Mouse (Mus musculus): Measurements from ENCODE around the gene Jade1. TPM values are rescaled to one million over a fixed set of nuclear protein-coding genes. Genes with fewer than 3 reads are reported as not detected.

The Jade1 gene
- total RNA-seq, 2 experiments from 2014 or later, result 17.5 to 24.2 TPM

DNA sequence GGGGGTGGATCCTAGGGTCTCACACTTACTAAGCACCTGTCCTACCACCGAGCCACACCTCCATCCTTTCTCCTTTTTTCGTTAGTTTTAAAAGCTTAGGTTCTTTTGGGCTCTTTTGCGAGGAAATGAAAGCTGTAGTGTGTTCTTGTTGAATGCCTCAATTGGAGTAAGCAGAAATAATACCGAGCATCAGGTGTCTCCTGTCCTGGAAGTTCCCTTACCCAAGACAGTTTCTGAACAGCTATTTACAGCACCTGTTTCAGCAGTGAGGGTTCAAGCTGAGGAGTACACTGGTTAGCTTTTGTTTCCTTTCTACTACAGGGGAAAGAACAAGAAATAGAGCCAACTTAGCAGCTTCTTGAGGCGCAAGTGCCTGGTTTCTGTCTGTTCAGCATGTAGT is 14.4 kb downstream of the Jade1 start:
- peak overlapping the region; percentile 44 for H3K27ac ChIP-seq
- intact Hi-C loops (cut with DNase I), result loop anchor here (10.0 kb wide), 1 partner anchor 385 kb away; no protein-coding TSS in a partner anchor
- TF ChIP-seq CTCF (IDR thresholded peaks at IDR 0.05), result no peak
- no peak for DNase-seq
- H3K4me3 ChIP-seq, result no peak overlapping the region; the same call in 1 of the 2 replicates

DNA sequence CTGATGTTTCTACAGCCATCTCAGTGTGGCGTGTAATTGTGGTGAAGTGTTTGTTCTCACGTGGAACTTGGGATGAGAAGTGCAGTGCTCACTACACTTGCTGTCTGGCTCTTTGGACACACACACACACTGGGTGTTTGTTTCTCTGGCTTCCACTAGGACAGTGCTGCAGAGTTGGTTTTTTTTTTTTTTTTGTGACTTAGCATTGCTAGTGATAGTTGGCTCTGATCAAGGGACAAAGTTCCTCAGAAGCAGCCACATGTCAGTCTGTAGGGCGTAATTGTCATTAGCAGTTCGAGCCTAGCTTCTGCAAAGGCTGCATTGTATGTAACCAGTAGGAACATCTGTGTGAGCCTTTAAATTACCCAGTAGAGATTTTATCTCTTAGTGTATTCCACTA is 16.6 kb downstream of the Jade1 start:
- H3K27ac ChIP-seq, result no peak overlapping the region
- no peak for TF ChIP-seq CTCF (IDR thresholded peaks at IDR 0.05)
- DNase-seq, result no peak
- intact Hi-C loops (cut with DNase I), result no loop called here
- no peak overlapping the region for H3K4me3 ChIP-seq

DNA sequence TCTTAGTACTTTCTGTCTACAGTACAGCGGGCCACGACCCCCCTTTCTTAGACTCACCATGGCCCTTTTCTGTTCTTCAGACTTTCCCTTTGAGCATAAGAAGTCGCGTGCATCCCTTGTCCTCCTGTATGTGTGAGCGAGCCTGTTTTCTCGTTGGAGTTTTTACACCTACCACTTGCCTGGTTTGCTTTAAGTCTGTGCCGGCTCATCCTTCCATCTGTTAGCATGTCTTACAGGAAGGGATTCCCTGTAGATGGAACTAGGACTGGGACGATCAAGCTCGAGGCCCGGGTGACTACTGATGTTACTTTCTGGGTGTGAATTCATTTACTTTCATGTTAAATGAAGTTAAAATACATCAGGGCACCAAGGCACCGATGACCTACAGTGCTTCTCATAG is 17.4 kb downstream of the Jade1 start:
- intact Hi-C loops (cut with DNase I), result no loop called here
- Histone ChIP-seq H3K4me3 (no peak overlapping the region), H3K27ac (no peak overlapping the region)
- TF ChIP-seq CTCF (IDR thresholded peaks at IDR 0.05), result no peak
- DNase-seq, result no peak

DNA sequence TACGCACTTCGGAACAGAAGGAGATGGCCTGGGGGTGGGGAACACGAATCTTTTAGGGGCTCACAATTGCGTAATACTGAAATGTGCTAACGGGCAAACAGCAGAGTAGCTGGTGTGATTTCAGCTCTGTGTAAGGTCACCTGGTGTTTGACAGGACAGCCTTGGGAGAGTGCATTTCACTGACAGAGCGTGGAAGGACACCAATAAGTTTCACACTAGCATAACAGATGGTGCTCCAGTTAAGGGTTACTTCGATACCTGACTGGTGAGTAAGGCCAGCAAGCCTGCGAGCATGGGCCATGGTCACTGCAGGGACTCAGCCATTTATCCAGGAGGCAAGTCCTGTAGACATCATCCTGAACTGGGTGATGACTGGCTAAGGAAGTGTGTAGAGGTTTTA is 18.7 kb downstream of the Jade1 start:
- TF ChIP-seq CTCF (IDR thresholded peaks at IDR 0.05), result no peak
- peak overlapping the region; percentile 52 for H3K4me3 ChIP-seq
- peak overlapping the region; percentile 86 for H3K27ac ChIP-seq
- DNase-seq, result no peak
- intact Hi-C loops (cut with DNase I), result no loop called here

- DNase-seq, result peak; percentile 60
- no peak for TF ChIP-seq CTCF (IDR thresholded peaks at IDR 0.05)
- Histone ChIP-seq H3K27ac (peak overlapping the region; percentile 86), H3K4me3 (peak overlapping the region; percentile 52)
- intact Hi-C loops (cut with DNase I), result no loop called here
Measured at GRCm38 (mm10) chr3:41574720-41575435, 19.3 kb downstream of the Jade1 start.

DNA sequence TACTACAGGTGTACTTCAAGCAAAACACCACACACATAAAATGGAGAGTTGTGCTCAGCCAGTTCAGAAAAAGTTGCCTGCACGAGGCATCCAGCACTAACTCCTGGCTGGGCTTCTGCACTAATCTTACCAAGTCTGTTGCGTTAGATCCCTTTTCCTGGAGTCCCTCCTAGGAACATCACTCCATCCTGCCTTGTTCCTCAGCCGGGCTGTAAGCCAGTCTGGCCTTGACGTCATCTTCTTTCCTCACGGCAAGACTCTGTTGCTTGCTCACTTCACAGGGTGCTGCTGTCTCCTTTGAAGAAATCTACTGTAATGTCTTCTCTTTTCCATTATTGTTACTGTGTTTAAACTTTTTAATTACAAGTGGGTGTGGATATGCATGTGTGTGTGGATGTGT is 20.4 kb downstream of the Jade1 start:
- peak; percentile 74 for DNase-seq
- peak overlapping the region; percentile 86; the same call in 1 of the 2 replicates for H3K27ac ChIP-seq
- TF ChIP-seq CTCF (IDR thresholded peaks at IDR 0.05), result no peak
- intact Hi-C loops (cut with DNase I), result no loop called here
- no peak overlapping the region for H3K4me3 ChIP-seq

- no peak for DNase-seq
- intact Hi-C loops (cut with DNase I), result no loop called here
- Histone ChIP-seq H3K4me3 (no peak overlapping the region), H3K27ac (no peak overlapping the region)
- TF ChIP-seq CTCF (IDR thresholded peaks at IDR 0.05), result no peak
Measured at GRCm38 (mm10) chr3:41577240-41577639, 21.7 kb downstream of the Jade1 start.

GRCm38 (mm10) chr3:41579873-41580272 is 24.3 kb downstream of the Jade1 start:
- peak overlapping the region; percentile 70 for H3K27ac ChIP-seq

DNA sequence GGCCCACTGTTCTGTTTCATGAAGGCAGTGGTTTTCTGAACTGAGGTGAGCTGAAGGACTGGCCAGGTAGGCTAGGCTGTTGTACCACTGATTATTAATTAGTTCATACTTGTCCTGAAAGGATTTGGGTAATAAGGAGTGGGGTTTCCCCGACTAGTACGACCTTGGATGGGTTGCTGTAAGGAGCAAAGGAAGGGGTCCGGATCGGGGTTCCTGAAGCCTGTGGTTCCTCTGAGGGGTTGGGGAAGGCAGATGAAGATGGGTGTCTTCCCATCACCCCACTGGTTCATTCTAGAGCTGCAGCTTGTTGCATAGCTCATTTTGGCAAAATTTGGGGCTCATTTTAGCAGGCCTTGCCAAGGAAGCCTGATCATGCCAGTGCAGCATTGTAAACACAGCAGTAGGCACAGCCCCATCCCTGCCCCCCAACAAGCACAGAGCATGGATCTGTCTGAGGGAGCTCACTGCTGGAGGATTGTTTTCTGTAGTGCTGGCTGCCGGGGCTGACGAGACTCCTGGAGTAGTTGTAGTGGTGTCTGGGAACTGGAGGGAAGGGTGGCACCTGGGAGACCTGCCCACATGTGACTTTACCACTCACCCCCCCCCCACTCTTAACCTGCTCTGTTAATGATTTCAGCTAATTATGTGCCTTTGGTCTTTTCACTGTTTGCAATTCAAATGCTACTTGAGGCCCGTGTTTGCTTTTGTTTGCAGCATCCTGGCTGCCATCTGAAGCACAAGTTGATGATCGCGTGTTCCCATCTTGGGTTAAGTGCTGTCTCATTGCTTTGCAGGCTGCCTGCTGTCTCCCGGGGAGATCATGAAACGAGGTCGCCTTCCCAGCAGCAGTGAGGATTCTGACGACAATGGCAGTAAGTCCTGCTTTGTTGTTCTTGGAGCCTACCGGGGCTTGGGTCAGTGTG is 25.1 kb downstream of the Jade1 start:
- intact Hi-C loops (cut with DNase I), result no loop called here
- H3K4me3 ChIP-seq, result no peak overlapping the region
- no peak for TF ChIP-seq CTCF (IDR thresholded peaks at IDR 0.05)
- DNase-seq, result no peak
- H3K27ac ChIP-seq, result peak overlapping the region; percentile 70

More at GRCm38 (mm10) chr3:41579873-41580272, 24.3 kb downstream of the Jade1 start:
- H3K4me3 ChIP-seq, result no peak overlapping the region
- TF ChIP-seq CTCF (IDR thresholded peaks at IDR 0.05), result no peak
- intact Hi-C loops (cut with DNase I), result no loop called here
- DNase-seq, result no peak

DNA sequence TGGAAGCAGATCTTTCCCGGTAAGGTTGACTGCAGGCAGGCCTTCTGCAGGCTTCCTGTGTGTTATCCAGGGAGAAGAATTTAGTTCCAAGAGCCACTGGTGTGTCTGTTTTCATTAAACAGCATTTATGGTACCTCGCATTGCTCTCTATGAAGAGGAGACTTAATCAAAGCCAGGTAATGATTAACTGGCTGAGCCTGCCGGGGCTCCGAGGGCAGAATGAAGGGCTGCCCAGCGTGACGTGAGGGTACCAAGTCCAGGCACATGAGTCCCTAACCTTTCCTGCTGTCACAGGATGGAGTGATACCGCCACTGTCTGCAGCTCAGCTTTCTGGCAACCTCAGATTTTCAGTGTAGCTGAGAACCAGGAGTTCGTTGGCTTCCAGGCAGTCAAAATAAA is 25.9 kb downstream of the Jade1 start:
- H3K27ac ChIP-seq, result peak overlapping the region; percentile 54
- intact Hi-C loops (cut with DNase I), result no loop called here
- H3K4me3 ChIP-seq, result no peak overlapping the region
- no peak for TF ChIP-seq CTCF (IDR thresholded peaks at IDR 0.05)
- DNase-seq, result no peak

DNA sequence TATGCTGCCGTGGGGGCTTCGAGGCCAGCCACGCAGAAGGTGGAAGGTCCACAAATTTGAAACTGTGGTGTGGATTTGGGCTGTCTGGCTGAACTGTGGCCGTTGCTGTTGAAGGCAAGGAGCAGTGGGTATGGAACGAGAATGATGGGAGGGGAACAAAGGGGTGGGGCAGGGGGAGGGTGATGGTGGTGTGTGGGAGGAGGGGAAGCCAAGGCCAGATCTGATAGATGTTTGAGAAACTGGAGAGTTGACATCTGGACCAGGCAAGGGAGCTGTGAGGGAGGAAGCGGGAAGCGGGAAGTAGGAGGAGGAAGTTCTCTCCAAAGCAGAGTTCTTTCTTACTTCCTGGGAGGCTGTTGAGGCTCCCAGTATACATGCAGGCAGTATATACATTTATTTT is 26.7 kb downstream of the Jade1 start:
- Histone ChIP-seq H3K4me3 (no peak overlapping the region), H3K27ac (peak overlapping the region; percentile 54)
- no peak for TF ChIP-seq CTCF (IDR thresholded peaks at IDR 0.05)
- DNase-seq, result no peak
- intact Hi-C loops (cut with DNase I), result no loop called here

- intact Hi-C loops (cut with DNase I), result no loop called here
- H3K27ac ChIP-seq, result peak overlapping the region; percentile 17; the same call in 1 of the 2 replicates
- DNase-seq, result no peak
- TF ChIP-seq CTCF (IDR thresholded peaks at IDR 0.05), result no peak
- H3K4me3 ChIP-seq, result no peak overlapping the region
Measured at GRCm38 (mm10) chr3:41583092-41583491, 27.6 kb downstream of the Jade1 start.

- Histone ChIP-seq H3K4me3 (no peak overlapping the region), H3K27ac (peak overlapping the region; percentile 17)
- intact Hi-C loops (cut with DNase I), result no loop called here
- DNase-seq, result peak; percentile 52
- TF ChIP-seq CTCF (IDR thresholded peaks at IDR 0.05), result no peak
Measured at GRCm38 (mm10) chr3:41583621-41584020, 28.1 kb downstream of the Jade1 start.
